Mouse (Mus musculus): Measurements from ENCODE around the gene Meis2. TPM values are rescaled to one million over a fixed set of nuclear protein-coding genes. Genes with fewer than 3 reads are reported as not detected.
A peak's percentile ranks its signal among the peaks of the same experiment; 100 is the strongest.

Meis2 gene
- total RNA-seq, 2 experiments from 2014 or later: 109 to 117 TPM

GRCm38 (mm10) chr2:116068901-116069300 lies 3.3 kb upstream of the Meis2 start:
- DNase-seq (ENCODE audit: low spot score in 2 of 2): no peak

- no peak for DNase-seq (ENCODE audit: low spot score in 2 of 2)
Measured at GRCm38 (mm10) chr2:116068461-116068860, 2.8 kb upstream of the Meis2 start.

GRCm38 (mm10) chr2:116067711-116068110 lies 2.1 kb upstream of the Meis2 start:
- no peak for DNase-seq (ENCODE audit: low spot score in 2 of 2)

- DNase-seq (ENCODE audit: low spot score in 2 of 2): peak; percentile 64 to 79
Measured at GRCm38 (mm10) chr2:116067065-116067497, 1.4 kb upstream of the Meis2 start.

DNA sequence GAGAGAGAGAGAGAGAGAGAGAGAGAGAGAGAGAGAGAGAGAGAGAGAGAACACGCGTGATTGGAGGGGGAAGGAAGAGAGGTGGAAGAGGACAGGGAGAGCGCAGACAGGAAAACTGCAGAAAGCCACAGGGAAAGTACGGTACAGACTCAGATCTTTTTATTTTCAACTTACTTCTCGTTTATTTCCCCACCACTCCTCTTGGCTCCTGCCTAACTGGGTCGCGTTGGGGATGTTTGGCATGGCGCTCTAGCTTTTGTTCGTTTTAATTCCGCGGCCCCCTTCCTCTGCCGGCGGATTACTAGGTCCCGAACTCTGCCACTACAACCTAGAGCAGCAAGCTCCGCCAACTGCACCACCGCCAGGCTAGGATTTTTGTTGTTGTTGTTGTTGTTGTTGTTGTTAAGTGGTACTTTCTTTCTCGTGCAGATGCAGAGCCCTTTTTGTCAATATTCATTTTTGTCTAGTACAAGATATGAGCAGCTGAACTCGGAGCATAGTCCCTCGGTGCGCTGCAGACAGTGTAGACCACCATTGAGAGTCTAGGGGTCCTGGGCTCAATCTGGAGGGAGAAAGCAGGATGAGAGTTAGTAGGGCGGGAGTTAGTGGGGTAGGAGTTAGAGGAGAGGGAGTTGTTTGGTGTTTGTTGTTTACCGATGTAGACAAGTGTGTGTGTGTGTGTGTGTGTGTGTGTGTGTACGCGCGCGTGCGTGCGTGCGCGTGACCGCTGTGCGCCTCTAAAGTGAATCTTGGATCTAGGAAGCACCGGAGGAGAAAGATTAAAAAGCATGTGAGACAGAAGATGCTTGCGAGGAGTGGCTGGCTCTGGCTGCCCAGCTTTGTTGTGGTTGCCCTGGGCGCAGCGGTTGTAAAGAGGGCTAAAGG lies 660 bp upstream of the Meis2 start:
- peak in 1 of 2 experiments; percentile 58 for DNase-seq (ENCODE audit: low spot score in 2 of 2)

GRCm38 (mm10) chr2:116065057-116065456 lies 582 bp downstream of the Meis2 start:
- DNase-seq (ENCODE audit: low spot score in 2 of 2): no peak

GRCm38 (mm10) chr2:116064521-116064920 lies 1.1 kb downstream of the Meis2 start:
- DNase-seq (ENCODE audit: low spot score in 2 of 2): peak in 1 of 2 experiments; percentile 55

DNA sequence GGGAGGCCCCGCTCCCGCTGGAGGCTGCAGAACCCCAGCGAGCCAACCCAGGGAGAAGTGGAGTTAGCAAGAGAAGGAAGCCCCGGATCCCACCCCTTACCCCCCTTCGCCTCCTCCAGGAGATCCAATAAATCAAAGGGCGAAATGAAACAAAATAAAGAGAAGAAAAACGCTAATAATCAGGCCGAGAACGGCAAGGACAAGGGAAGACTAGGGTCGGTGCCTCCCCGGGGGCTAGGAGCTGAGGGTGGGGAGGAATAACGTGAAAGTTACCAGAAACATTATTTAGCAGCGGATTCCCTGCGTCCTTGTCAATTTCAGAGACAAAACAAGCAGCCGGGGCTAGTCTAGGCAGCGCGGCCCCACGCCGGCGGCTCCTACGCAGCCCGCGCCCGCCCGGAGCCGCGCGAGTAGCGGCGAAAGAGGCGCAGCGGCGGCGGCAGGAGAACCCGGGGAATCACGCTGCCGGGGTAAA lies 1.8 kb downstream of the Meis2 start:
- no peak for DNase-seq (ENCODE audit: low spot score in 2 of 2)

- no peak for DNase-seq (ENCODE audit: low spot score in 2 of 2)
Measured at GRCm38 (mm10) chr2:116062761-116063441, 2.7 kb downstream of the Meis2 start.

- no peak for DNase-seq (ENCODE audit: low spot score in 2 of 2)
Measured at GRCm38 (mm10) chr2:116062251-116062651, 3.4 kb downstream of the Meis2 start.

DNA sequence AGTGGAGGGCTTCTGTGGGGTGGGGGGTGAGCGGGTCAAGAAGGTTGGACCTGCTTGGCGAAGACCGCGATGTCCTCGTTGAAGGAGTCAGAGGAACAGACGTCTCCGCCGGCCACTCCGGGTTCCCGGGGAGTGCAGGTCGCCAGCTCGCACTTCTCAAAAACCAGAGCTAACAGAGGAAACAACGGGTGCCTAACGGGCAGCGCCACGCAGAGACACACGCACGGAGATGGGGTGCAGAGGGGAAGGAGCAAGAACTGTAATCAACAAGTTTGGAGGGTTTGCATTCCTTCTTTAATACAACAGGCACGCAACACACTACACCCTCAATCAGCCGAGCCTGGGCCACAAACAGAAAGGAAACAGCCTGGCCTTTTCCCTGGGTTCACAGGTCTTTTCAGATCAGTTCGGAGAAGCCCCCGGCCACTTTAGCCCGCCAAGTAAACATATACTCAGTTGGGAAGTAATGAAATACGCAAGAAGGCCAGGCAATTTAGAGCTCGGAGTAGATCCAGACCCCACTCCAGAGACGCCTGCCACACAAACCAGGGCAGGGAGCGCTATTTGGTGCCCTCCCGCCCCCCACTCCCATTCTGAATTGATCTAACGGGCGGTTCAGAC lies 4.1 kb downstream of the Meis2 start:
- DNase-seq (ENCODE audit: low spot score in 2 of 2): no peak

GRCm38 (mm10) chr2:116060701-116061400 lies 4.8 kb downstream of the Meis2 start:
- no peak for DNase-seq (ENCODE audit: low spot score in 2 of 2)

GRCm38 (mm10) chr2:116060210-116060609 lies 5.4 kb downstream of the Meis2 start:
- DNase-seq (ENCODE audit: low spot score in 2 of 2): no peak

- DNase-seq (ENCODE audit: low spot score in 2 of 2): no peak
Measured at GRCm38 (mm10) chr2:116059661-116060060, 6.0 kb downstream of the Meis2 start.

DNA sequence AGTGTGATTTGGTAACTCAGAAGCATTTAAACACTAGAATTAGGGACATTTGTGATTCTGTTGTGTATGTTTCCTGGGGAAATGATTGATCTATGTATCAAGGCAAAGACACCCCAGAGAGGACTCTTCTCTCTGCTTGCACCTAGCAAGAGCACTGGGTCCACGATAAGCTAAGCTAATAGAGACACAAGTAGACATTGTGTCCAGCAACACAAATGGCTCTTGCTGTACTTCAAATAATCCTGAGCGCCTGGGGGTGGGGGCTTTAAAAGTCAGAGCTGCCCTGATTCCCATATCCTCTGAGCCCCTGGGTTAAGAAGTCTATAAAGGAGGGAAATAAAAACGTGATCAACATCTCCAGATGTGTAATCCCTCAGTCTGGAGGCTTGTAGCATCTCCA lies 6.6 kb downstream of the Meis2 start:
- DNase-seq (ENCODE audit: low spot score in 2 of 2): no peak

DNA sequence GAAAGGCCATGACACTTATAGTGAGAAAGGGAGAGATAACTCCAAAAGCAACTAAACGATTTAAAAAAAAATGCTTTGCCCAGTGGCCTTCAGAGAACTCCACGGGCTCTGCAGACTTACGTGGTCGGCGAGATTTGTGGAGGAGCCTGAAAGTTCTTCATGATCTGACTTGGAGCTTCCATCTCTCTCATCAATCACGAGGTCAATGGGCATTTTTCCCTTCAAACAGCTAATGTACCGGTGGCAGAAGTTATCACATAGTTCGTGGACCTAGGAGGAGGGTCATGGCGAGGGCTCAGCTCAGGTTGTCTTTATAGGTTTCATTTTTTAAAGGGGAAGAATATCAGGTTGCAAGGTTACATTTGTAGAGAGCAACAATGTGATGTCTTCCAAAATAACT lies 7.1 kb downstream of the Meis2 start:
- no peak for DNase-seq (ENCODE audit: low spot score in 2 of 2)

GRCm38 (mm10) chr2:116056826-116057225 lies 8.8 kb downstream of the Meis2 start:
- no peak for DNase-seq (ENCODE audit: low spot score in 2 of 2)

DNA sequence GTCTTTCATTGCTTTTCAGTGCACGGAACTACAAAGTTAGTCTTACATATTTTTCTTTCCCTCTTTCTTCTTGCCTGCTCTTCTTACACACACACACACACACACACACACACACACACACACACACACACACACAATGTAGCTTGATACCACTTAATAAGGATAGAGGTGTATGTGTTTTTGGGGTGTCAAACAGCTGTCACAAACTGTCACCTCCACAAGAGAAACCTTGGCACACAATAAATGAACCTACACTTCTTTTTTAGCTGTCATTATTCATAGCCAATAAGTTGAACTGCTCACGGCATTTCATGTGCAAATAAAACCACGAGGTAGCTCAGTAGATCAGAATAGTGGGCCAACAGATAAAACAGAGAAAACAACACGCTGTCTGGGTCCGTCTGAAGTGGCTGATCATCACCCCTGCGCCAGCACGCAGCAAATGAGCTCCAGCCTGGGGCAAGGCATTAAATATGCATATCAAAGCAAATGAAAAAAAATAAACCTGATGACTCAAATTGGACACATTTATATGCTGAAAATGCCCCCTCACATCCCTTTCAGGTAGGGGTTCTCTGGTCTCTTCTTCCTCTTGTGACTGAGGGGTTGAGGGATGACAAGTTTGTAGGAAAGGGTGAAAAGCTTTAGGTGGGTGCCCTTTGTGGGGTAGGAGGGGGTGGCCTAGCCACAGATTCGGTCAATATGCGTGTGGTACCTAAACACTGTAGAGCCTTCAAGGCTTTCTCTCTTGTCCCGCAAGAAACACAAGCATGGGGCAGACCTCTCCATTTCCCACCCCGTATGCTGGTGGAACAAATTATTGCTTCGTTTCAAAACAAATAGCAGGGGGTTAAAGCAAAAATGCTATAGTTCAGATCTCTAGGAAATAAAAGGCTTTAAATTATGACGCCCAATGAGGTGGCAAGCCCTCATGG lies 9.7 kb downstream of the Meis2 start:
- no peak for DNase-seq (ENCODE audit: low spot score in 2 of 2)

GRCm38 (mm10) chr2:116053931-116054330 lies 11.7 kb downstream of the Meis2 start:
- DNase-seq (ENCODE audit: low spot score in 2 of 2): no peak
